Mouse (Mus musculus): ENCODE results near the gene Hcfc1.

DNA sequence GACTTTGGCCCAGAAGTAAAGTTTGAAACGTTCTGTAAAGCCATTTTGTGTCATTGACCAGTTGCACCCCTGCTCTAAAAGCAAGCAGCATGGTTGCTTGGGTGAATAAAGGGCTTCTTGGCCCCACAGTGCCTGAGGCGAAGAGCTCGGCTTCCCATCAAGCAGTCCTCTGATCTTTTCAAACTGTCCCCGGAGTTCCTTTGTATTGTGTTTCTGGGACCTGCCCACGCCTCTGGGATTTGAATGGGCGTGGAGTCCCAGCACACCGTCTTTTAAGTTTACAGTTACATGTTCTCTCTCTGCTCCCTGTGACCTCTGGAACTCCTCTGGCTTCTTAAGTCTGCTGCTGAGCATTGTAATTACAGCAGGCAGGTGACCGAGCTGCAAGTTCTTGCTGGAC, 41.9 kb upstream of the Hcfc1 start:
- no peak for TF ChIP-seq POLR2A (IDR thresholded peaks at IDR 0.05; ENCODE audit: extremely low read depth, insufficient read depth, low read length)
- TF ChIP-seq CTCF (IDR thresholded peaks at IDR 0.05; ENCODE audit: low read depth, low read length): no peak

All from liver, adult 2 months (tissue).